Mouse (Mus musculus): Measurements from ENCODE around the gene Krba1. TPM values are rescaled to one million over a fixed set of nuclear protein-coding genes. Genes with fewer than 3 reads are reported as not detected.
A peak's percentile ranks its signal among the peaks of the same experiment; 100 is the strongest.

Gene Krba1
- total RNA-seq, 2 experiments from 2014 or later, result 42.6 to 44.2 TPM

GRCm38 (mm10) chr6:48416486-48416885 is 21.1 kb downstream of the Krba1 start:
- no peak for DNase-seq (ENCODE audit: low spot score in 2 of 2)
- intact Hi-C loops (cut with DNase I), result no loop called here

- intact Hi-C loops (cut with DNase I), result no loop called here
- no peak for DNase-seq (ENCODE audit: low spot score in 2 of 2)
Measured at GRCm38 (mm10) chr6:48420647-48421046, 25.3 kb downstream of the Krba1 start.

- intact Hi-C loops (cut with DNase I), result no loop called here
- no peak for DNase-seq (ENCODE audit: low spot score in 2 of 2)
Measured at GRCm38 (mm10) chr6:48423336-48423735, 27.9 kb downstream of the Krba1 start.

GRCm38 (mm10) chr6:48424074-48424473 is 28.7 kb downstream of the Krba1 start:
- DNase-seq (ENCODE audit: low spot score in 2 of 2), result no peak
- intact Hi-C loops (cut with DNase I), result no loop called here

GRCm38 (mm10) chr6:48426956-48427355 is 31.6 kb downstream of the Krba1 start:
- intact Hi-C loops (cut with DNase I), result no loop called here
- no peak for DNase-seq (ENCODE audit: low spot score in 2 of 2)

- intact Hi-C loops (cut with DNase I), result no loop called here
Measured at GRCm38 (mm10) chr6:48428769-48429557, 33.6 kb downstream of the Krba1 start.

GRCm38 (mm10) chr6:48430748-48431147 is 35.4 kb downstream of the Krba1 start:
- intact Hi-C loops (cut with DNase I), result no loop called here
- DNase-seq (ENCODE audit: low spot score in 2 of 2), result no peak

More at GRCm38 (mm10) chr6:48428769-48429557, 33.6 kb downstream of the Krba1 start:
- no peak for DNase-seq (ENCODE audit: low spot score in 2 of 2)

- peak; percentile 14 to 15 for DNase-seq (ENCODE audit: low spot score in 2 of 2)
- intact Hi-C loops (cut with DNase I), result no loop called here
Measured at GRCm38 (mm10) chr6:48432893-48433816, 37.8 kb downstream of the Krba1 start.

- intact Hi-C loops (cut with DNase I), result no loop called here
- no peak for DNase-seq (ENCODE audit: low spot score in 2 of 2)
Measured at GRCm38 (mm10) chr6:48434651-48435050, 39.3 kb downstream of the Krba1 start.

GRCm38 (mm10) chr6:48435111-48435510 is 39.7 kb downstream of the Krba1 start:
- intact Hi-C loops (cut with DNase I), result no loop called here

GRCm38 (mm10) chr6:48435706-48436349 is 40.4 kb downstream of the Krba1 start:
- intact Hi-C loops (cut with DNase I), result no loop called here
- DNase-seq (ENCODE audit: low spot score in 2 of 2), result peak in 1 of 2 experiments; percentile 32

More at GRCm38 (mm10) chr6:48435111-48435510, 39.7 kb downstream of the Krba1 start:
- no peak for DNase-seq (ENCODE audit: low spot score in 2 of 2)

GRCm38 (mm10) chr6:48437679-48438376 is 42.4 kb downstream of the Krba1 start:
- no peak for DNase-seq (ENCODE audit: low spot score in 2 of 2)
- intact Hi-C loops (cut with DNase I), result no loop called here

GRCm38 (mm10) chr6:48438475-48439125 is 43.2 kb downstream of the Krba1 start:
- DNase-seq (ENCODE audit: low spot score in 2 of 2), result no peak
- intact Hi-C loops (cut with DNase I), result no loop called here

- no peak for DNase-seq (ENCODE audit: low spot score in 2 of 2)
- intact Hi-C loops (cut with DNase I), result no loop called here
Measured at GRCm38 (mm10) chr6:48439654-48440053, 44.3 kb downstream of the Krba1 start.

- intact Hi-C loops (cut with DNase I), result no loop called here
- no peak for DNase-seq (ENCODE audit: low spot score in 2 of 2)
Measured at GRCm38 (mm10) chr6:48440306-48441014, 45.1 kb downstream of the Krba1 start.

- peak; percentile 84 to 88 for DNase-seq (ENCODE audit: low spot score in 2 of 2)
- intact Hi-C loops (cut with DNase I), result loop anchor here (2.0 kb wide), 3 partner anchors 49 to 97 kb away; partner anchors contain the start of gene Krba1
Measured at GRCm38 (mm10) chr6:48443592-48444309, 48.4 kb downstream of the Krba1 start.
